Mouse (Mus musculus): ENCODE measurements around the gene Vsig1.

GRCm38 (mm10) chrX:140953618-140954017 is 46.2 kb downstream of the Vsig1 start:
- no peak for TF ChIP-seq ZC3H11A (IDR thresholded peaks at IDR 0.05; ENCODE audit: borderline replicate concordance, low read depth, low read length)
- TF ChIP-seq CHD2 (IDR thresholded peaks at IDR 0.05; ENCODE audit: low read depth, low read length): no peak
- TF ChIP-seq MAFK (IDR thresholded peaks at IDR 0.05; ENCODE audit: insufficient read depth, low read depth, low read length): no peak
